Mouse (Mus musculus): ENCODE measurements at regions not wholly inside any gene's neighbourhood (a gene's known extent, or its start where the extent isn't known, plus 50 kb on each side); places are given as distances from the start of the nearest gene placed in this dataset.

DNA sequence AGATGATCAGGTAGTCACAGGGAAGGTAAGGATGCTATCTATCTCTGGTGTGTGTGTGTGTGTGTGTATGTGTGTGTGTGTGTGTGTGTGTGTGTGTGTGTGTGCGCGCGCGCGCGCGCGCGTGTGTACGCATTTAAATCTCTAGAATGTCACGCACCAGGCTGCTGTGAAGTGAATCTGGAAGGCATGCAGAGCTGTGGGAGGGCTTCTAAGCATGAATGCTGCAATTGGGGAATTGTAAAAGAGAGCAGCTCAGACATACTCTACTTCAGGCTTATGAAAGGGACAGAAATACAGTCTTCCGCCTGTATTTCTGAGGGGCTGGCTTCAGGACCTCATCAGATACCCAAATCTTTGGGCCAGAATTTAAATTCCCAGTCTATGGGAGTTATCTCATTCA is 114.2 kb upstream of the Foxa2 start:
- H3K4me1 ChIP-seq (ENCODE audit: control insufficient read depth, insufficient read depth, low read length), result 0 out of 2 replicates have a peak, but pooled peaks cover 5% of the 10 kb centered on the region
- no peak overlapping the region for H3K27ac ChIP-seq (ENCODE audit: insufficient read depth, low read depth, low read length)
- H3K4me3 ChIP-seq (ENCODE audit: insufficient read depth, low read depth, low read length), result no peak overlapping the region
- TF ChIP-seq POLR2A (IDR thresholded peaks at IDR 0.05; ENCODE audit: insufficient read depth, low read depth, low read length) (no peak), CTCF (IDR thresholded peaks at IDR 0.05; ENCODE audit: insufficient read depth, low read depth, low read length) (no peak)
- 86% methylated on average over 12 of the region's 12 CpGs for WGBS

DNA sequence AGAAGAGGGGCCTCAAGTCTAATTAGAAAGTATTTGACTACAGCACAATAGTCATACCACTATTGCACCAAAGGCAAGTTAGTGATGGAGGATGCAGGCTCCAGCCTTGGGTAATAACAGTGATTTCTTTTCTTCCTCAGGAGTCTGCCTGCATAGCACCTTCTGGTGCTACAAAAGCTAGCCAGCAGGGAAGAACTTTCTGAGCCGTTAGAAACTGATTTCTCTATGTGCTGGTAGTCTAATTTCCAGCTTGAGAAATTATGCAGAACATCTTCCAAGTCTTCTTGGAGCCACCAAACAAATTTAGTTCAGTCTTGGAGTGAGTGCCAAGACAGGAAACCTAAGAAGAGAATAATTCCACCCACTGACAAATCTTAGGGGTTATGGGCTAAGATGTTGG is 115.2 kb upstream of the Foxa2 start:
- Histone ChIP-seq H3K4me1 (ENCODE audit: control insufficient read depth, insufficient read depth, low read length) (0 out of 2 replicates have a peak, but pooled peaks cover 5% of the 10 kb centered on the region), H3K27ac (ENCODE audit: insufficient read depth, low read depth, low read length) (no peak overlapping the region), H3K4me3 (ENCODE audit: insufficient read depth, low read depth, low read length) (no peak overlapping the region)
- WGBS, result 12% methylated on average over 1 of the region's 1 CpGs
- TF ChIP-seq POLR2A (IDR thresholded peaks at IDR 0.05; ENCODE audit: insufficient read depth, low read depth, low read length), result no peak
- TF ChIP-seq CTCF (IDR thresholded peaks at IDR 0.05; ENCODE audit: insufficient read depth, low read depth, low read length), result no peak

- 68% methylated on average over 1 of the region's 1 CpGs for WGBS
- 0 out of 2 replicates have a peak, but pooled peaks cover 5% of the 10 kb centered on the region for H3K4me1 ChIP-seq (ENCODE audit: control insufficient read depth, insufficient read depth, low read length)
- no peak for TF ChIP-seq POLR2A (IDR thresholded peaks at IDR 0.05; ENCODE audit: insufficient read depth, low read depth, low read length)
- H3K27ac ChIP-seq (ENCODE audit: insufficient read depth, low read depth, low read length), result no peak overlapping the region; the same call in 1 of the 2 replicates
- no peak overlapping the region for H3K4me3 ChIP-seq (ENCODE audit: insufficient read depth, low read depth, low read length)
These were observed 115.8 kb upstream of the Foxa2 start for GRCm38 (mm10) chr2:148162562-148162961.

DNA sequence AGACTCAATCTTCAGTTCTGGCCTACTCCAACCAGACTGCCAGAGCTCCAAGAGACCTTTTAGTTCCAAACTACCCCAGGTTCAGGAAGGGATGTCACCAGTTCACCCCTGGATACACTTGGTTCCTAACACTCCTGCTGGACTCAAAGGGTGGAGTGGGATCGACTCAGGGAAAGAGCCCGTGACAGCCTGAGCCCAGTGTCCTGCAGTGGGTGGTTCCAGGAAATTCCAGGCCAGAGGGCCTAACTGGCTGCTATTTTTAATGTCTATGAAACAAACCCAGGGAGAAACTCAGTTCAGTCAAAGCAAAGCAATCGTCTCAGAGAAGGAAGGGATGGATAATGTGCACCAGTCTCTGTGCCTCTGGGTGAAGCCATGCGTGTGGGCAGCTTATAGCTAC is 124.3 kb upstream of the Foxa2 start:
- WGBS, result 71% methylated on average over 4 of the region's 4 CpGs
- no peak overlapping the region for H3K4me3 ChIP-seq (ENCODE audit: insufficient read depth, low read depth, low read length)
- H3K27ac ChIP-seq (ENCODE audit: insufficient read depth, low read depth, low read length), result no peak overlapping the region
- no peaks in the 10 kb centered on the region for H3K4me1 ChIP-seq (ENCODE audit: control insufficient read depth, insufficient read depth, low read length)
- TF ChIP-seq POLR2A (IDR thresholded peaks at IDR 0.05; ENCODE audit: insufficient read depth, low read depth, low read length), result no peak
- TF ChIP-seq CTCF (IDR thresholded peaks at IDR 0.05; ENCODE audit: insufficient read depth, low read depth, low read length), result no peak

DNA sequence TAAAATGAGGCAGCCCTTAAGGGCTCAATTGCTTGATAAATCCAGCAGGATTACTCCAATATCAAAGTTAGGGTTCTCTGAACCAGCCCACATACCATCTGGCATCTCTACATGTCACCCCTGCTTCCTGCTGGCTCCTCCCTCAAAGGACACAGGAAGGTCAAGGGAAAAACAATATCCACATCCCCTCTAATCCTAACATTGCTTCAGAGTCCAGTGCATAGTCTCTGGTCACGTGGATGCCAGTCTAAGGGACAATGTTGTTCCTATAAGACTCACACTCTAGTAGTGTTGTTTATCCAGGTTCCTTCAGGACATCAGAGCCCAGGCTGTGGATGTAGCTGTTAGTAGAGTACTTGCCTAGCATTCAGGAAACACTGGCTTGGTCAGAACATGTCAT is 124.9 kb upstream of the Foxa2 start:
- H3K4me1 ChIP-seq (ENCODE audit: control insufficient read depth, insufficient read depth, low read length), result no peaks in the 10 kb centered on the region
- WGBS, result 66% methylated on average over 1 of the region's 1 CpGs

DNA sequence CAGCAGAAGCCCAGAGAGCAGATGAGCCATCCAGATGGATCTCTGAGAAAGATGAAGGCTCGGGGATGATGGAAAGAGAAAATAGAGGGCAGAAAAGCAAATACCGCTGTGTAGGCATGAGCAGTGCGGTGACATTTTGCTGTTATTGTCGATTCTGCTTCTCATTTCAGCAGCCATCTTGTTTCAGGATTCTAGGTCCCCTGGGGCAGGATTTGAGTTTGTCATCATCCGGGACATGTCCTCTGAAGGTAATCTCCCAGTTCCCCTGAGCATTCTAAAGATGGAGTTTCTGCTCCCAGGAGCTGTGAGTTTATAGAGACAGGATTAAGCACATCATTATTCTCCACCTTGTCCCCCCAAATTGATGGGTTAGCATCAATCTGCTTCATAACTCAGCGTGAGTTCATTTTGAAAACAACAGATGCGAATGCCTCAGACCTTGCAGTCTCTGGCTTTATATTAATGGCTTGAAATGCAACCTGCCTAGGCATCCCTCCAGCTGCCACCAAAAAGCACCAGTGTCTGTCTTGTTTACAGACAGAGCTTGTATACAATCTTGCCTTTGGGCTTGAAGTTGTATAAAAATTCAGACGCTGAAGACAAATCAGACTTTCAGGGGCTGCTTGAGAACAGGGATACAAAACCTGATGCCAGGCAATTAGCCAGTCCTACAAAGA is 128.6 kb upstream of the Foxa2 start:
- no peak overlapping the region for H3K27ac ChIP-seq (ENCODE audit: insufficient read depth, low read depth, low read length)

More for the DNA sequence above, 124.9 kb upstream of the Foxa2 start:
- Histone ChIP-seq H3K4me3 (ENCODE audit: insufficient read depth, low read depth, low read length) (no peak overlapping the region), H3K27ac (ENCODE audit: insufficient read depth, low read depth, low read length) (no peak overlapping the region)
- TF ChIP-seq CTCF (IDR thresholded peaks at IDR 0.05; ENCODE audit: insufficient read depth, low read depth, low read length), result no peak
- no peak for TF ChIP-seq POLR2A (IDR thresholded peaks at IDR 0.05; ENCODE audit: insufficient read depth, low read depth, low read length)

GRCm38 (mm10) chr2:148180245-148180644 is 133.5 kb upstream of the Foxa2 start:
- Histone ChIP-seq H3K4me3 (ENCODE audit: insufficient read depth, low read depth, low read length) (no peak overlapping the region), H3K4me1 (ENCODE audit: control insufficient read depth, insufficient read depth, low read length) (no peaks in the 10 kb centered on the region), H3K27ac (ENCODE audit: insufficient read depth, low read depth, low read length) (no peak overlapping the region)
- no peak for TF ChIP-seq POLR2A (IDR thresholded peaks at IDR 0.05; ENCODE audit: insufficient read depth, low read depth, low read length)
- TF ChIP-seq CTCF (IDR thresholded peaks at IDR 0.05; ENCODE audit: insufficient read depth, low read depth, low read length), result no peak
- 92% methylated on average over 2 of the region's 2 CpGs for WGBS

More for the DNA sequence above, 128.6 kb upstream of the Foxa2 start:
- no peaks in the 10 kb centered on the region for H3K4me1 ChIP-seq (ENCODE audit: control insufficient read depth, insufficient read depth, low read length)
- no peak overlapping the region for H3K4me3 ChIP-seq (ENCODE audit: insufficient read depth, low read depth, low read length)
- WGBS, result 85% methylated on average over 8 of the region's 8 CpGs
- TF ChIP-seq CTCF (IDR thresholded peaks at IDR 0.05; ENCODE audit: insufficient read depth, low read depth, low read length) (no peak), POLR2A (IDR thresholded peaks at IDR 0.05; ENCODE audit: insufficient read depth, low read depth, low read length) (no peak)

- 95% methylated on average over 2 of the region's 2 CpGs for WGBS
- TF ChIP-seq CTCF (IDR thresholded peaks at IDR 0.05; ENCODE audit: insufficient read depth, low read depth, low read length) (no peak), POLR2A (IDR thresholded peaks at IDR 0.05; ENCODE audit: insufficient read depth, low read depth, low read length) (no peak)
- Histone ChIP-seq H3K4me1 (ENCODE audit: control insufficient read depth, insufficient read depth, low read length) (no peaks in the 10 kb centered on the region), H3K4me3 (ENCODE audit: insufficient read depth, low read depth, low read length) (no peak overlapping the region), H3K27ac (ENCODE audit: insufficient read depth, low read depth, low read length) (no peak overlapping the region)
These were observed 134.7 kb upstream of the Foxa2 start for GRCm38 (mm10) chr2:148181518-148181917.

GRCm38 (mm10) chr2:148182492-148183052 is 135.8 kb upstream of the Foxa2 start:
- WGBS, result 89% methylated on average over 3 of the region's 3 CpGs
- no peak overlapping the region for H3K4me3 ChIP-seq (ENCODE audit: insufficient read depth, low read depth, low read length)
- H3K4me1 ChIP-seq (ENCODE audit: control insufficient read depth, insufficient read depth, low read length), result no peaks in the 10 kb centered on the region
- H3K27ac ChIP-seq (ENCODE audit: insufficient read depth, low read depth, low read length), result no peak overlapping the region
- TF ChIP-seq POLR2A (IDR thresholded peaks at IDR 0.05; ENCODE audit: insufficient read depth, low read depth, low read length) (no peak), CTCF (IDR thresholded peaks at IDR 0.05; ENCODE audit: insufficient read depth, low read depth, low read length) (no peak)

Measured in olfactory bulb, adult 2 months (tissue).